Mouse (Mus musculus) hindbrain, embryonic 16.5 days (tissue): ENCODE data around the gene Ubtd1. TPM values are rescaled to one million over a fixed set of nuclear protein-coding genes. Genes with fewer than 3 reads are reported as not detected.
A peak's percentile ranks its signal among the peaks of the same experiment; 100 is the strongest.

ENCODE experiments used
- ATAC-seq: fragments of 200-750 bp; cut with Nextera tagmentation; 2 replicates; pipeline ENCODE4 v1.8.0; 2017; ENCODE audit warnings: moderate TSS enrichment, moderate library complexity
- H3K27ac ChIP-seq: fragments of 300-500 bp; sonication (generic); 2 replicates; pipeline ENCODE4 v1.5.1; 2014; ENCODE audit warnings: low read depth, mild to moderate bottlenecking, control low read depth, low read length, moderate library complexity
- H3K27me3 ChIP-seq: fragments of 300-500 bp; sonication (generic); replicated peaks from 2 replicates; pipeline ENCODE4 v1.6.1; 2014; ENCODE audit warnings: low read length; ENCODE audit not compliant: control insufficient read depth, insufficient read depth
- H3K36me3 ChIP-seq: fragments of 300-500 bp; sonication (generic); 2 replicates; pipeline ENCODE4 v1.6.1; 2014; ENCODE audit warnings: mild to moderate bottlenecking, low read length, moderate library complexity, mixed read lengths; ENCODE audit not compliant: control insufficient read depth, insufficient read depth
- H3K4me1 ChIP-seq: fragments of 300-500 bp; sonication (generic); 2 replicates; pipeline ENCODE4 v1.6.1; 2014; ENCODE audit warnings: low read depth, low read length; ENCODE audit not compliant: control insufficient read depth, insufficient read depth
- H3K4me2 ChIP-seq: fragments of 300-500 bp; sonication (generic); 2 replicates; pipeline ENCODE4 v1.6.1; 2014; ENCODE audit warnings: mild to moderate bottlenecking, low read length, control low read depth, moderate library complexity
- H3K4me3 ChIP-seq: fragments of 300-500 bp; sonication (generic); 2 replicates; pipeline ENCODE4 v1.5.1; 2014; ENCODE audit warnings: mild to moderate bottlenecking, low read length, control low read depth, moderate library complexity
- H3K9ac ChIP-seq: fragments of 300-500 bp; sonication (generic); 2 replicates; pipeline ENCODE4 v1.6.1; 2014; ENCODE audit warnings: low read depth, mild to moderate bottlenecking, control low read depth, low read length, moderate library complexity
- H3K9me3 ChIP-seq: fragments of 300-500 bp; sonication (generic); 2 replicates; pipeline ENCODE4 v1.6.1; 2014; ENCODE audit warnings: mild to moderate bottlenecking, low read length, moderate library complexity; ENCODE audit not compliant: control insufficient read depth
- WGBS: fragments of 180-500 bp; shearing (Covaris S2); extraction: QIAGEN DNeasy Blood & Tissue Kit; methylation state at CpG from one replicate; pipeline ENCODE4 v1.1.7; 2014; 5-methylcytosine and 5-hydroxymethylcytosine counted together
- polyA plus RNA-seq: library from polyadenylated mRNA; unstranded; fragments of >200 nt; fragmentation: Nextera tagmentation; extraction: Ambion mirVana; gene quantifications from 2 replicates; pipeline ENCODE4 v1.2.1, GENCODE M21; 2015

The Ubtd1 gene
- polyA plus RNA-seq, 1 experiment from 2014 or later: 13.4 TPM

DNA sequence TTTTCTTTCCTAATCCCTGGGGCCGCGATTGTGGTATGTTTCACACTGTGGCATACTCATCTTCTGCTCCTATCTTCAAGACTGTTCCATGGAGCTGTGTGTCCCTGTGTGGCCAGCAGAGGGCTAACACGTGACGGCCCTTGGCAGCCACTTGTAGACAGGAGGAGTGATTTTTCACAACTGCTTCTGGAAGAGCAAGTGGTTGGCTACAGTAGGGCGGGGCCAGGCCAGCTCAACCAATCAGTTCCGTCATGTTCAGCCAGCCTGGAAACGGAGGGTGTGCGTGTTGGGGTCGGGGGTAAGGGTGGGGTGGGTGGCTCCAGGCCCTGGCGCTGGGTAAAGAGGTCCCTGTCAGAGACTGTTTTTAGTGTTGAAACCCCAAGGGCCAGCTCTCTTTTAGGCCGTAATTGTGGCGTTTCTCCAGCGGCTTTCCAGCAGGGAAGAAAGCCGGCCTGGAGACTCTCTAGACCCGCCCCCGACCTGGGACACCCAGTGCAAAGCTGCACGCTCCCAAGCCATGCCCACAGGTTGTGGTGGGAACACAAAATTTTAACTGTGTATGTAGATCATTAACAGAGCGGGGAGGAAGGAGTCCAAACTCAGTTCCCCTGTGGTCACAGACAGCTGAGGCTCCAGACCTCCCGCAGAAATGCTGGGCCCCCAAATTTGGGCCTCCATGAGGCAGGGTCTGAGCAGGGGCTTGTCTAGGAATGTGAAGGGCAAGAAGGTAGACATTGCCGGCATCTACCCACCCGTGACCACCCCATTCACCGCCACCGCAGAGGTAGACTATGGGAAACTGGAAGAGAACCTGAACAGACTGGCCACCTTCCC, 63.9 kb downstream of the Ubtd1 start, which contains the start of gene Hoga1:
Gene Hoga1, plus strand, starts transcription at position 342 of the 834 bp plus-strand sequence.
- peaks cover 4% of the 10 kb centered on the region; the same call in 1 of the 2 replicates for H3K4me1 ChIP-seq
- 23% methylated on average over 23 of the region's 23 CpGs for WGBS
- H3K9me3 ChIP-seq: peaks cover 4% of the 10 kb centered on the region; the same call in 1 of the 2 replicates
- H3K9ac ChIP-seq: peak within 1 kb of the TSS; percentile 27; the same call in 1 of the 2 replicates
- H3K36me3 ChIP-seq: no peaks in the 10 kb centered on the region
- 0 out of 2 replicates have a peak, but pooled peaks cover 2% of the 10 kb centered on the region for H3K27me3 ChIP-seq
- peak within 1 kb of the TSS; percentile 54 for H3K4me2 ChIP-seq
- peak within 1 kb of the TSS; percentile 34 for H3K4me3 ChIP-seq
- H3K27ac ChIP-seq: no peak within 1 kb of the TSS
- ATAC-seq: peak; percentile 93

- H3K9me3 ChIP-seq: no peaks in the 10 kb centered on the region
- no peak overlapping the region for H3K9ac ChIP-seq
- 86% methylated on average over 1 of the region's 1 CpGs for WGBS
- H3K36me3 ChIP-seq: no peaks in the 10 kb centered on the region
- no peak overlapping the region for H3K27ac ChIP-seq
- ATAC-seq: no peak
- H3K4me3 ChIP-seq: no peak overlapping the region
- H3K4me1 ChIP-seq: peaks cover 4% of the 10 kb centered on the region; the same call in 1 of the 2 replicates
- no peaks in the 10 kb centered on the region for H3K27me3 ChIP-seq
- H3K4me2 ChIP-seq: no peak overlapping the region
Measured at GRCm38 (mm10) chr19:42050251-42050650, 68.7 kb downstream of the Ubtd1 start.

GRCm38 (mm10) chr19:42051351-42051750, 69.8 kb downstream of the Ubtd1 start:
- Histone ChIP-seq H3K9ac (no peak overlapping the region), H3K27me3 (no peaks in the 10 kb centered on the region), H3K9me3 (no peaks in the 10 kb centered on the region), H3K4me3 (no peak overlapping the region), H3K36me3 (no peaks in the 10 kb centered on the region), H3K4me1 (no peaks in the 10 kb centered on the region), H3K4me2 (no peak overlapping the region), H3K27ac (no peak overlapping the region)
- no peak for ATAC-seq
- 93% methylated on average over 3 of the region's 3 CpGs for WGBS

DNA sequence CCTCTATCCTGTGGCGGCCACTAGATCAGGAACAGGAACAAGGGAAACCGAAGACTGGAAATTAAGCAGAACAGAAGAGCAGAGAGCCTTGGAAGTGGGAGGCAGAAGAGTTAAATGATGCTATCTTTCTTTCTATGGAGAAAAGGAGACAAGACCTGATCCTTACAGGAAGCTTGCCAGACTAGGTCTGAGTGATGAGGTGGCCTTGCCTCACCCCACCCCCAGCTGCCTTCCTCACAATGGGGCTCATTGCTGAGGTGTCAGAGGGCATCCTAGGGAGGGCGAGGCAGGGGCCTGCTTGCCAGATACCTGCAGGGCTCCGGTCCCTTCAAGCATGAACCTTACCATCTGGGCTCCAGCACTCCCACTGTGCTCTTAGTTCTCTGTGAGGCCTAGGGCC, 70.4 kb downstream of the Ubtd1 start, which contains the start of gene 4933411K16Rik:
Gene 4933411K16Rik, plus strand, starts transcription at position 301 of the 400 bp plus-strand sequence.
- Histone ChIP-seq H3K36me3 (no peaks in the 10 kb centered on the region), H3K4me3 (no peak within 1 kb of the TSS), H3K27ac (no peak within 1 kb of the TSS), H3K27me3 (no peaks in the 10 kb centered on the region), H3K4me2 (no peak within 1 kb of the TSS), H3K9me3 (no peaks in the 10 kb centered on the region), H3K9ac (no peak within 1 kb of the TSS), H3K4me1 (no peaks in the 10 kb centered on the region)
- WGBS: 79% methylated on average over 4 of the region's 4 CpGs
- no peak for ATAC-seq

- Histone ChIP-seq H3K27me3 (no peaks in the 10 kb centered on the region), H3K36me3 (no peaks in the 10 kb centered on the region), H3K4me2 (no peak overlapping the region), H3K27ac (no peak overlapping the region), H3K9ac (no peak overlapping the region), H3K9me3 (no peaks in the 10 kb centered on the region), H3K4me3 (no peak overlapping the region), H3K4me1 (no peaks in the 10 kb centered on the region)
- 83% methylated on average over 6 of the region's 6 CpGs for WGBS
- no peak for ATAC-seq
Measured at GRCm38 (mm10) chr19:42054255-42054654, 72.7 kb downstream of the Ubtd1 start.

- 85% methylated on average over 2 of the region's 2 CpGs for WGBS
Measured at GRCm38 (mm10) chr19:42055881-42056280, 74.3 kb downstream of the Ubtd1 start.

GRCm38 (mm10) chr19:42056719-42057409, 75.3 kb downstream of the Ubtd1 start:
- Histone ChIP-seq H3K4me2 (no peak overlapping the region), H3K27ac (no peak overlapping the region), H3K9me3 (no peaks in the 10 kb centered on the region), H3K27me3 (no peaks in the 10 kb centered on the region), H3K4me1 (no peaks in the 10 kb centered on the region), H3K4me3 (no peak overlapping the region), H3K9ac (no peak overlapping the region), H3K36me3 (no peaks in the 10 kb centered on the region)
- WGBS: 93% methylated on average over 6 of the region's 6 CpGs
- ATAC-seq: no peak

More at GRCm38 (mm10) chr19:42055881-42056280, 74.3 kb downstream of the Ubtd1 start:
- Histone ChIP-seq H3K9ac (no peak overlapping the region), H3K27ac (no peak overlapping the region), H3K4me2 (no peak overlapping the region), H3K4me3 (no peak overlapping the region), H3K27me3 (no peaks in the 10 kb centered on the region), H3K4me1 (no peaks in the 10 kb centered on the region), H3K36me3 (no peaks in the 10 kb centered on the region), H3K9me3 (no peaks in the 10 kb centered on the region)
- no peak for ATAC-seq

DNA sequence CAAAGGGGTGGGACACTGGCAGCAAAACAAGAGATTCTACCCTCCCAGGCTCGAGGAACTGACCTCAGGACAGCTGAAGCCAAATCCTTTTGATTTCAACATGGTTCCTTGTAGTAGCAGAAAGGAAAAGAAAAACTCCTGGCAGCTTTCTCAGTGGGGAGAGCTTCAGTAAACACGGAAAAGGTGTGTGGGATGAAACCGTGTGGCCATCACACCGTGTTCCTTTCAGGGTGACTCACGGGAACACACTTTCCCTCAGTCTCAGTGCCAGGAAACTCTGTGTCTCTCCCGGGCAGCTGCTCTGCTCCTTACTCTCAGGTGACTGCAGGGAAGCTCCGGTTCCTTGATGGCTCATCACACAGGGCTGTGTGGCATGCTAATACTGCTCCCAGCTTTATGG, 76.9 kb downstream of the Ubtd1 start:
- no peaks in the 10 kb centered on the region for H3K9me3 ChIP-seq

GRCm38 (mm10) chr19:42061443-42061842, 79.9 kb downstream of the Ubtd1 start:
- ATAC-seq: no peak
- 87% methylated on average over 7 of the region's 7 CpGs for WGBS

More for the DNA sequence above, 76.9 kb downstream of the Ubtd1 start:
- Histone ChIP-seq H3K27ac (no peak overlapping the region), H3K36me3 (no peaks in the 10 kb centered on the region), H3K27me3 (no peaks in the 10 kb centered on the region), H3K4me1 (no peaks in the 10 kb centered on the region), H3K4me2 (no peak overlapping the region), H3K9ac (no peak overlapping the region), H3K4me3 (no peak overlapping the region)
- WGBS: 69% methylated on average over 7 of the region's 7 CpGs
- no peak for ATAC-seq

More at GRCm38 (mm10) chr19:42061443-42061842, 79.9 kb downstream of the Ubtd1 start:
- no peaks in the 10 kb centered on the region for H3K4me1 ChIP-seq
- H3K36me3 ChIP-seq: no peaks in the 10 kb centered on the region
- H3K4me3 ChIP-seq: no peak overlapping the region
- H3K27ac ChIP-seq: no peak overlapping the region
- H3K9ac ChIP-seq: no peak overlapping the region
- H3K4me2 ChIP-seq: no peak overlapping the region
- no peaks in the 10 kb centered on the region for H3K27me3 ChIP-seq
- no peaks in the 10 kb centered on the region for H3K9me3 ChIP-seq
